8 mouse cellular contexts compared by ENCODE assay signal in genomic region chr7:24300771-24301282, GRCm38 (mm10). TPM values are rescaled to one million over a fixed set of nuclear protein-coding genes. Genes with fewer than 3 reads are reported as not detected.
DNase-seq lines count a peak whose midpoint lies in the region; ATAC-seq and TF ChIP-seq lines count a peak whose summit lies in the region.

Gene Zfp61, minus strand, starts transcription at chr7:24301232.

- no peak within 1 kb of the TSS for H3K9ac ChIP-seq in ES-E14 (ENCODE audit: insufficient read depth, low read depth, low read length, poor library complexity, severe bottlenecking)
- peak within 1 kb of the TSS; percentile 91 for H3K9ac ChIP-seq in heart, embryonic 13.5 days
- H3K9ac ChIP-seq in kidney, embryonic 16.5 days (replicated peaks; ENCODE audit: low read length) = peak within 1 kb of the TSS; percentile 88
- peak within 1 kb of the TSS; percentile 55 for H3K9ac ChIP-seq in liver, embryonic 16.5 days (ENCODE audit: low read depth, low read length)
- H3K9ac ChIP-seq in neural tube, embryonic 14.5 days (replicated peaks; ENCODE audit: low read depth, low read length) = peak within 1 kb of the TSS; percentile 69; the same call in 1 of the 2 replicates

- H3K9me3 ChIP-seq in ES-E14 (ENCODE audit: control insufficient read depth, insufficient read depth, low read depth, low read length) = no peaks in the 10 kb centered on the region
- no peaks in the 10 kb centered on the region for H3K9me3 ChIP-seq in heart, embryonic 13.5 days
- no peaks in the 10 kb centered on the region for H3K9me3 ChIP-seq in kidney, embryonic 16.5 days (ENCODE audit: low read length)
- H3K9me3 ChIP-seq in liver, embryonic 16.5 days (replicated peaks; ENCODE audit: control insufficient read depth, low read length) = no peaks in the 10 kb centered on the region
- H3K9me3 ChIP-seq in neural tube, embryonic 14.5 days (ENCODE audit: control insufficient read depth, low read length) = no peaks in the 10 kb centered on the region

- 0 out of 4 replicates have a peak within 1 kb of the TSS, but pooled peaks of 1 of the 2 experiments have one; percentile 88 for H3K4me3 ChIP-seq in ES-E14 (ENCODE audit: insufficient read depth in 1 of 2, low read depth in 1 of 2, low read length in 2 of 2, poor library complexity in 1 of 2, severe bottlenecking in 1 of 2)
- peak within 1 kb of the TSS; percentile 82 for H3K4me3 ChIP-seq in heart, embryonic 13.5 days
- H3K4me3 ChIP-seq in kidney, embryonic 16.5 days (ENCODE audit: low read length) = peak within 1 kb of the TSS; percentile 76
- peak within 1 kb of the TSS; percentile 74 for H3K4me3 ChIP-seq in liver, embryonic 16.5 days (ENCODE audit: low read depth, low read length)
- peak within 1 kb of the TSS; percentile 62 for H3K4me3 ChIP-seq in neural tube, embryonic 14.5 days (ENCODE audit: low read depth, low read length)

- peaks cover 10% of the 10 kb centered on the region; the same call in 1 of the 2 replicates for H3K36me3 ChIP-seq in ES-E14 (ENCODE audit: control insufficient read depth, insufficient read depth, low read length, poor library complexity, severe bottlenecking)
- peaks cover 44% of the 10 kb centered on the region for H3K36me3 ChIP-seq in heart, embryonic 13.5 days
- peaks cover 35% of the 10 kb centered on the region for H3K36me3 ChIP-seq in kidney, embryonic 16.5 days (ENCODE audit: insufficient read depth, low read length)
- H3K36me3 ChIP-seq in liver, embryonic 16.5 days (ENCODE audit: control insufficient read depth, insufficient read depth) = no peaks in the 10 kb centered on the region
- H3K36me3 ChIP-seq in neural tube, embryonic 14.5 days (ENCODE audit: control insufficient read depth, insufficient read depth, low read length) = peaks cover 26% of the 10 kb centered on the region

- H3K27ac ChIP-seq in ES-E14 (ENCODE audit: insufficient read depth, low read depth, low read length, poor library complexity, severe bottlenecking) = no peak within 1 kb of the TSS
- peak within 1 kb of the TSS; percentile 84; the same call in 1 of the 2 replicates for H3K27ac ChIP-seq in heart, embryonic 13.5 days (replicated peaks)
- H3K27ac ChIP-seq in kidney, embryonic 16.5 days (ENCODE audit: low read length) = peak within 1 kb of the TSS; percentile 81
- H3K27ac ChIP-seq in liver, embryonic 16.5 days (ENCODE audit: low read length) = no peak within 1 kb of the TSS
- H3K27ac ChIP-seq in neural tube, embryonic 14.5 days (ENCODE audit: low read depth, low read length) = peak within 1 kb of the TSS; percentile 55; the same call in 1 of the 2 replicates

- peak; percentile 57 for ATAC-seq in heart, embryonic 13.5 days (ENCODE audit: extremely low read depth, insufficient number of reproducible peaks, low FRiP score, low TSS enrichment)
- ATAC-seq in kidney, embryonic 16.5 days (ENCODE audit: low FRiP score, low TSS enrichment) = peak; percentile 85
- peak; percentile 75 for ATAC-seq in liver, embryonic 16.5 days (ENCODE audit: low read depth)
- ATAC-seq in neural tube, embryonic 14.5 days (ENCODE audit: low read depth) = peak; percentile 39; the same call in 1 of the 2 replicates

- H3K27me3 ChIP-seq in heart, embryonic 13.5 days (replicated peaks) = no peaks in the 10 kb centered on the region
- no peaks in the 10 kb centered on the region for H3K27me3 ChIP-seq in kidney, embryonic 16.5 days (ENCODE audit: insufficient read depth, low read length)
- H3K27me3 ChIP-seq in liver, embryonic 16.5 days (ENCODE audit: control insufficient read depth, insufficient read depth, low read depth, low read length) = no peaks in the 10 kb centered on the region
- no peaks in the 10 kb centered on the region for H3K27me3 ChIP-seq in neural tube, embryonic 14.5 days (ENCODE audit: control insufficient read depth, insufficient read depth, low read length)

- peaks cover 2% of the 10 kb centered on the region in 2 experiments; a peak in 1 of 4 replicates for H3K4me1 ChIP-seq in ES-E14 (ENCODE audit: control insufficient read depth in 2 of 2, insufficient read depth in 2 of 2, low read length in 2 of 2, poor library complexity in 1 of 2)
- H3K4me1 ChIP-seq in heart, embryonic 13.5 days = peaks cover 21% of the 10 kb centered on the region
- peaks cover 19% of the 10 kb centered on the region for H3K4me1 ChIP-seq in kidney, embryonic 16.5 days (ENCODE audit: insufficient read depth, low read length)
- H3K4me1 ChIP-seq in liver, embryonic 16.5 days (ENCODE audit: control insufficient read depth, low read depth, low read length) = peaks cover 12% of the 10 kb centered on the region
- H3K4me1 ChIP-seq in neural tube, embryonic 14.5 days (ENCODE audit: control insufficient read depth, insufficient read depth, low read length) = peaks cover 13% of the 10 kb centered on the region; the same call in 1 of the 2 replicates

- in situ Hi-C loops in ES-E14 (cut with MboI; ENCODE audit: low sequenced_read_pairs in 2 of 2, unreplicated experiment in 2 of 2) = no loop called here

- 2% methylated on average over 13 of the region's 13 CpGs for WGBS in heart, embryonic 13.5 days
- WGBS in kidney, embryonic 16.5 days = 1% methylated on average over 13 of the region's 13 CpGs
- WGBS in liver, embryonic 16.5 days (ENCODE audit: insufficient replicate concordance) = 4% methylated on average over 13 of the region's 13 CpGs
- WGBS in neural tube, embryonic 14.5 days = 1% methylated on average over 13 of the region's 13 CpGs

- DNase-seq in 3T3-L1 (ENCODE audit: low read depth, low spot score) (peak; percentile 46), ES-E14 (ENCODE audit: low read depth, low spot score) (no peak)
- DNase-seq in embryo, embryonic 10.5 days (ENCODE audit: low spot score) = peak; percentile 89
- DNase-seq in right cerebral cortex, postnatal 36 days (ENCODE audit: low spot score in 2 of 2) = no peak

- peak within 1 kb of the TSS; percentile 94 for H3K4me2 ChIP-seq in heart, embryonic 13.5 days
- peak within 1 kb of the TSS; percentile 89 for H3K4me2 ChIP-seq in kidney, embryonic 16.5 days (replicated peaks; ENCODE audit: low read depth, low read length)
- peak within 1 kb of the TSS; percentile 94 for H3K4me2 ChIP-seq in liver, embryonic 16.5 days (ENCODE audit: low read depth, low read length)
- peak within 1 kb of the TSS; percentile 83 for H3K4me2 ChIP-seq in neural tube, embryonic 14.5 days (ENCODE audit: low read depth, low read length)

TF ChIP-seq in ES-E14, 5 proteins besides CTCF, POLR2A, EP300 and RAD21:
- TF ChIP-seq CHD2 (IDR thresholded peaks at IDR 0.05; ENCODE audit: low read depth, low read length) = no peak
- no peak for TF ChIP-seq ZNF384 (IDR thresholded peaks at IDR 0.05; ENCODE audit: low read depth, low read length)
- TF ChIP-seq ZC3H11A (IDR thresholded peaks at IDR 0.05; ENCODE audit: borderline replicate concordance, low read depth, low read length) = no peak
- no peak for TF ChIP-seq HCFC1 (IDR thresholded peaks at IDR 0.05; ENCODE audit: borderline replicate concordance, insufficient read depth, low read length)
- TF ChIP-seq MAFK (IDR thresholded peaks at IDR 0.05; ENCODE audit: insufficient read depth, low read depth, low read length) = no peak

RNA-seq across cellular contexts. Expression of gene Zfp61, which starts in this region (rescaled TPM):
- total RNA-seq in ES-E14 (2012; rRNA removed) = 22.4 and 30.4 TPM in 2 replicates
- 14.5 and 18.7 TPM in 2 replicates for polyA plus RNA-seq in heart, embryonic 13.5 days (2015; fragmentation: Nextera tagmentation; extraction: Ambion mirVana)
- 43.5 and 44.0 TPM in 2 replicates for polyA plus RNA-seq in kidney, embryonic 16.5 days (2015; fragmentation: Nextera tagmentation; extraction: Ambion mirVana)
- 2.3 and 2.7 TPM in 2 replicates for polyA plus RNA-seq in liver, embryonic 16.5 days (2015; fragmentation: Nextera tagmentation; extraction: Ambion mirVana)
- polyA plus RNA-seq in neural tube, embryonic 14.5 days (2014; fragmentation: Nextera tagmentation; extraction: Ambion mirVana) = 37.3 and 39.6 TPM in 2 replicates

Comparison
In these comparisons a context has a peak if more than half of its experiments do, and no peak if none do; other contexts are left out.
1. DNase-seq: peak in 3T3-L1 (single experiment) and embryo, embryonic 10.5 days (single experiment); none in ES-E14 (single experiment) and right cerebral cortex, postnatal 36 days (0 of 2).
2. H3K27ac ChIP-seq: peak in heart, embryonic 13.5 days (single experiment), kidney, embryonic 16.5 days (single experiment) and neural tube, embryonic 14.5 days (single experiment); none in ES-E14 (single experiment) and liver, embryonic 16.5 days (single experiment).
3. Peak in every context shown above with its lines, with median percentiles within 50 percentile points of each other: ATAC-seq and H3K4me2 ChIP-seq.